Mouse (Mus musculus) forebrain, embryonic 11.5 days (tissue): Measurements from ENCODE around the gene Wnt1. TPM values are rescaled to one million over a fixed set of nuclear protein-coding genes. Genes with fewer than 3 reads are reported as not detected.

Experiments
- ATAC-seq: fragments of 200-750 bp; cut with Nextera tagmentation; replicated peaks from 2 replicates; pipeline ENCODE4 v1.8.0; 2017; ENCODE audit warnings: moderate TSS enrichment; ENCODE audit not compliant: low FRiP score
- DNase-seq: peaks from one replicate; pipeline ENCODE4 v3.0.0-alpha.2; 2017; ENCODE audit warnings: low spot score
- H3K27ac ChIP-seq: fragments of 300-500 bp; sonication (generic); 2 replicates; pipeline ENCODE4 v1.5.1; 2014; ENCODE audit warnings: low read depth, low read length
- H3K27me3 ChIP-seq: fragments of 300-500 bp; sonication (generic); 2 replicates; pipeline ENCODE4 v1.6.1; 2014; ENCODE audit warnings: mild to moderate bottlenecking, low read length, mixed read lengths; ENCODE audit not compliant: control insufficient read depth, insufficient read depth
- H3K36me3 ChIP-seq: fragments of 300-500 bp; sonication (generic); 2 replicates; pipeline ENCODE4 v1.6.1; 2014; ENCODE audit warnings: mild to moderate bottlenecking, low read length, moderate library complexity, mixed read lengths; ENCODE audit not compliant: control insufficient read depth, insufficient read depth
- H3K4me1 ChIP-seq: fragments of 300-500 bp; sonication (generic); replicated peaks from 2 replicates; pipeline ENCODE4 v1.6.1; 2014; ENCODE audit warnings: low read length, mixed read lengths; ENCODE audit not compliant: control insufficient read depth, insufficient read depth
- H3K4me2 ChIP-seq: fragments of 300-500 bp; sonication (generic); 2 replicates; pipeline ENCODE4 v1.6.1; 2014; ENCODE audit warnings: low read depth, mild to moderate bottlenecking, low read length, moderate library complexity, mixed read lengths; ENCODE audit not compliant: severe bottlenecking
- H3K4me3 ChIP-seq: fragments of 300-500 bp; sonication (generic); 2 replicates; pipeline ENCODE4 v1.5.1; 2014; ENCODE audit warnings: low read depth, low read length
- H3K9ac ChIP-seq: fragments of 300-500 bp; sonication (generic); 2 replicates; pipeline ENCODE4 v1.6.1; 2014; ENCODE audit warnings: low read length
- H3K9me3 ChIP-seq: fragments of 300-500 bp; sonication (generic); 2 replicates; pipeline ENCODE4 v1.6.1; 2016; ENCODE audit warnings: low read length, mixed read lengths; ENCODE audit not compliant: control insufficient read depth
- WGBS: fragments of 180-500 bp; shearing (Covaris S2); extraction: QIAGEN DNeasy Blood & Tissue Kit; methylation state at CpG from one replicate; pipeline ENCODE4 v1.1.7; 2014; 5-methylcytosine and 5-hydroxymethylcytosine counted together
- polyA plus RNA-seq: library from polyadenylated mRNA; unstranded; fragments of >200 nt; fragmentation: Nextera tagmentation; extraction: Ambion mirVana; gene quantifications from 2 replicates; pipeline ENCODE4 v1.2.1, GENCODE M21; 2014

Wnt1 gene
- polyA plus RNA-seq, 1 experiment from 2014 or later: 0.68 TPM

DNA sequence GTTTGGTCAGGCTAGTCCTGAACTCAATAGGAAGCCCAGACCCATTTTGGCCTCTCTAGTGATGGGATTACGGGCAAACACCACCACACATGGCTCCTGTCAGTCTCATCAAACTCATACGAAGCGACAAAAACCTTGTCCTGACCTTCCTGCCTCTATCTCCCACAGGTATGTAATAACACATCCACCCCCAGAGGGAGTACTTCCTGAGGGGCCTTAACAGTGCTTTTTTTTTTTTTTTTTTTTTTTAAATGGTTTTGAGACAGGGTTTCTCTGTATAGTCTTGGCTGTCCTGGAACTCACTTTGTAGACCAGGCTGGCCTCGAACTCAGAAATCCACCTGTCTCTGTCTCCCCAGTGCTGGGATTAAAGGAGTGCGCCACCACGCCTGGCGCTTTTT is 28.5 kb downstream of the Wnt1 start:
- WGBS: 93% methylated on average over 7 of the region's 7 CpGs
- Histone ChIP-seq H3K27ac (no peak overlapping the region), H3K36me3 (peaks cover 7% of the 10 kb centered on the region; the same call in 1 of the 2 replicates), H3K9me3 (no peaks in the 10 kb centered on the region), H3K27me3 (no peaks in the 10 kb centered on the region), H3K4me1 (no peaks in the 10 kb centered on the region), H3K9ac (no peak overlapping the region), H3K4me2 (no peak overlapping the region), H3K4me3 (no peak overlapping the region)
- DNase-seq (no peak), ATAC-seq (no peak)

DNA sequence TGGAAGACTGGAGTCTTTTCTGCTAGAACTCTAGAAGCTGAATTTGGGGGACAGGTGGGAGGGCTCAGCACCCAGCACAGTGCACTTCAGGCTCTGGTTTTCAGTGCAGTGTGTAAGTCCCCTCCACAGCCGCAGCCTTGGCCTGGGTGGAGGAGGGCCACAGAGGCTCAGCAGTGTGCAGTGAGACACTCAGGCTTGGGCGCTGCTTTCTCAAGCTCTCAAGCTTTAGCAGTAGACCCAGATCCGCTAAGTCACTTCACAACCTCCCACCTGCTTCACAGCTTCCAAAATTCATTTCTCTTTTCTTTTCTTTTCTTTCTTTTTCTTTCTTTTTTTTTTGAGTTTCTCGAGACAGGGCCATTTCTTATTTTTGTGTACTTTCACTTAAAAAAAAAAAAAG is 31.3 kb downstream of the Wnt1 start:
- Histone ChIP-seq H3K36me3 (peaks cover 2% of the 10 kb centered on the region; the same call in 1 of the 2 replicates), H3K4me1 (no peaks in the 10 kb centered on the region), H3K27me3 (no peaks in the 10 kb centered on the region), H3K27ac (no peak overlapping the region), H3K4me2 (no peak overlapping the region), H3K9ac (no peak overlapping the region), H3K4me3 (no peak overlapping the region), H3K9me3 (no peaks in the 10 kb centered on the region)
- DNase-seq (no peak), ATAC-seq (no peak)
- WGBS: 87% methylated on average over 4 of the region's 4 CpGs

DNA sequence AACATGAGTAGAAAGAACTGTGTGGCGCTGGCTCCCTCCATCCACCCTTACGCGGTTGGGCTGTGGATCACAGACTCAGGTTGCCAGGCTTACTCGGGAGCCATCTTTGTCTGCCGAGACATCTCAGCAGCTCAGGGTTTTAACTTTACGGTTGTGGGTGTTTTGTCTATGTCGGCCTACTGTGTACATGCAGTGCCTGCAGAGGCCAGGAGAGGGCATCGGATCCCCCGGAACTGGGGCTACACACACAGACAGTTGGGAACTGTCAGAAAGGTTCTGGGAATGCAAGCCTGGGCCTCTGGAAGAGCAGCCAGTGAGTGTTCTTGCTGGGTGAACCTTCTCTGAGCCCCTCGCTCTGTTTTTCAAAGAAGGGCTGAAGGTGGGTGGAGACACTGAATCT is 31.7 kb downstream of the Wnt1 start:
- peak; percentile 57 for DNase-seq

DNA sequence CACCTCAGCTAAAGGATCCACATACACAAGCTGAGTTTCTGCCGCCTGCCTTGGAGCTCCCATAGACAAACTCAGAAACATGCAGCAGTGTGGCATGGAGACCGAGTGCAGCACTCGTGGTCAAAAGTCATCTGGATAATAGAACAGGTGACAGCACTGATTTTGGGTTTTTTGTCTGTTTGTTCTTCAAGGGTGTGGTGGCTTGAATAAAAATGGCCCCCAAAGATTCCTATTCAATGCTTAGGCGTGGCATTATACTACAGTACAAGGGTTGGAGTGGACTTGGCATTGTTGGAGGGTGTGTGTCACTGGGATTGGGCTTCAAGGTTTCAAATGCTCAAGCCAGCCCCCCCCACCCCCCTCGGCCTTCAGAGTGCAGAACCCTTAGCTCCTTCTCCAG is 32.5 kb downstream of the Wnt1 start:
- no peak overlapping the region for H3K4me3 ChIP-seq
- H3K9ac ChIP-seq: no peak overlapping the region
- 93% methylated on average over 5 of the region's 5 CpGs for WGBS
- no peak for ATAC-seq
- H3K9me3 ChIP-seq: no peaks in the 10 kb centered on the region
- H3K4me1 ChIP-seq: no peaks in the 10 kb centered on the region
- H3K27ac ChIP-seq: no peak overlapping the region
- no peaks in the 10 kb centered on the region for H3K27me3 ChIP-seq
- H3K4me2 ChIP-seq: no peak overlapping the region
- no peak for DNase-seq
- H3K36me3 ChIP-seq: no peaks in the 10 kb centered on the region

More for the DNA sequence above, 31.7 kb downstream of the Wnt1 start:
- WGBS: 26% methylated on average over 10 of the region's 10 CpGs
- H3K4me2 ChIP-seq: no peak overlapping the region
- H3K9ac ChIP-seq: no peak overlapping the region
- no peak overlapping the region for H3K4me3 ChIP-seq
- no peaks in the 10 kb centered on the region for H3K4me1 ChIP-seq
- H3K27me3 ChIP-seq: no peaks in the 10 kb centered on the region
- no peak for ATAC-seq
- no peaks in the 10 kb centered on the region for H3K9me3 ChIP-seq
- peaks cover under 1% of the 10 kb centered on the region; the same call in 1 of the 2 replicates for H3K36me3 ChIP-seq
- no peak overlapping the region for H3K27ac ChIP-seq

DNA sequence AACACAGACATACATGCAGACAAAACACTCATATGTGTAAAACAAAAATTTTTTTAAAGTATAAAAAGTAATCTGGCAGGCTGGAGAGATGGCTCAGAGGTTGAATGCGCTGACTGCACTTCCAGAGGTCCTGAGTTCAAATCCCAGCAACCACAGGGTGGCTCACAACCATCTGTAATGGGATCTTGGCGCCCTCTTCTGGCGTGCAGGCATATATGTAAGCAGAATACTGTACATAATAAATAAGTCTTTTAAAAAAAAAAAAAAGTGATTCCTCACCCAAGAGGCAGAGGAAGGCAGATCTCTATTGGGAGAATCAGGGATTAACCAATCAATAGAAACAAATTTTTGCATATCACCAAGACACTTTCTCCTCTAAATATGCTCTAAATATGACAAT is 33.8 kb downstream of the Wnt1 start:
- no peak for ATAC-seq
- WGBS: 66% methylated on average over 3 of the region's 3 CpGs
- H3K9ac ChIP-seq: no peak overlapping the region
- no peaks in the 10 kb centered on the region for H3K9me3 ChIP-seq
- H3K4me2 ChIP-seq: no peak overlapping the region
- no peaks in the 10 kb centered on the region for H3K4me1 ChIP-seq
- no peaks in the 10 kb centered on the region for H3K27me3 ChIP-seq
- H3K27ac ChIP-seq: no peak overlapping the region
- no peak for DNase-seq
- no peaks in the 10 kb centered on the region for H3K36me3 ChIP-seq
- no peak overlapping the region for H3K4me3 ChIP-seq

DNA sequence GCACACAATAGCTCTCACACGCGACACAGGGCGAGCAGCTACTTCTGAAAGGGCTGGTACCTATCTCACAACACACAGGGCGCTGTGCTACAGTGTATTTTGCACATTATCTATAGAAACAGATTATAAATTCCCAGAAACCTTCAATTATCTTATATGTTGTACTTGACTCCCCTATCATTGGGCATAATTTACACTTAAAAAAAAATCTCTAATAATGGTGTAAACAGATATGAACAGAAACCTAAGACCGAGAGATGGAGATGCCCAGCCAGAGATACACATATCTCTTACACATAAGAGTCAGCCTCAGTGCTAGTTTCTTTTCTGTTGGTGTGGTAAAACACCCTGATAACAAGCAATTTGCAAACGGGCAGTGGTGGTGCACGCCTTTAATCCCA is 38.0 kb downstream of the Wnt1 start:
- Histone ChIP-seq H3K36me3 (no peaks in the 10 kb centered on the region), H3K9ac (no peak overlapping the region), H3K4me3 (no peak overlapping the region), H3K4me2 (no peak overlapping the region), H3K27me3 (no peaks in the 10 kb centered on the region), H3K9me3 (no peaks in the 10 kb centered on the region), H3K27ac (no peak overlapping the region), H3K4me1 (peaks cover 1% of the 10 kb centered on the region; the same call in 1 of the 2 replicates)
- DNase-seq (no peak), ATAC-seq (no peak)
- WGBS: 91% methylated on average over 7 of the region's 7 CpGs

DNA sequence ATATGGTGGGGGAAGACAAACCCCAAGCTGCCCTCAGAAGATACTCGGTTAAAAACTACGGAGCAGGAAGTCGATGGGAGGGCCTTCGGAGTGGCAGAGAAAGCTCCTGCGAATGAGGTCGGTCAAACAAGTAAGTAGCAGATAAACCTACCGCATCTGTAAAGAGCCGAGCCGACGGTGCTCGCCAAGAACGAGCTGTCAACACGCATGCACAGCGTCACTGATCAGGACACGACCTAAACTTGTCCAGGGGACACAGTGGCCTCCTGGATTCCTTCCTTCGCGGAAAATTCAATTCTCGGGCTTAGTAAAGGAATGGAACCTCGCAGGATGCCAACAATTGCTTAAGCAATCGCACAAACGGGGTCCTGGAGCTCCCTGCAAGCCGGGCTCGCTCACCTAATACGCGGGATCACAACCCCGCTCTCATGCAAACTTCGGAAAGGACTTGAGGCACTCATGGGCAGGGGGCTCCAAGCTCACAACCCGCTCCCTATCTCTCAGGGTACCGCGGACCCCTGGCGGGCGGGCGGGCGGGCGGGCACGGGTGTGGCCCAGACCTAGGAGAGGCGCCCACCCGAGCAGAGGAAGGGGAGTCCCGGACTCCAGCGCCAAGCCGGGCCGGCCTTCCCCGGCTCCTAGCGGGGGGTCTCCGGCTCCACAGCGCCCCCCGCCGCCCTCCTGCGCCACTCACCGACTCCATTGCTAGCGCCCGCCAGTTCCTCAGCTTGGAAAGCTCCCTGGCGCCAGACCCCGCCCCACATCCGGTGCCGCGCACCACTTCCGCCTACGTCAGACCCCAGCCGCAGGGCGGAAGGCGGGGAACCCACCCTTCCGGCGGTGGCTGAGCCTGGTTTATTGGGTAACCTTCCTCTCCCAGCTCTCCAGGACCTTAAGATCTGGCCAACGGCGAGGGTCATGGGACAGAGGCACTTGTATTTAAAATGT is 41.4 kb downstream of the Wnt1 start, which contains the start of gene Prkag1:
Gene Prkag1 (minus strand): TSS at position 786 of the 948 bp plus-strand sequence.
- peaks cover 15% of the 10 kb centered on the region for H3K36me3 ChIP-seq
- H3K27ac ChIP-seq: peak within 1 kb of the TSS; percentile 43
- H3K4me3 ChIP-seq: peak within 1 kb of the TSS; percentile 72
- WGBS: under 1% methylated on average over 62 of the region's 66 CpGs
- no peaks in the 10 kb centered on the region for H3K27me3 ChIP-seq
- H3K9me3 ChIP-seq: no peaks in the 10 kb centered on the region
- H3K4me2 ChIP-seq: peak within 1 kb of the TSS; percentile 50
- H3K4me1 ChIP-seq: peaks cover 1% of the 10 kb centered on the region; the same call in 1 of the 2 replicates
- ATAC-seq (peak; percentile 98), DNase-seq (peak; percentile 98)
- H3K9ac ChIP-seq: peak within 1 kb of the TSS; percentile 70

DNA sequence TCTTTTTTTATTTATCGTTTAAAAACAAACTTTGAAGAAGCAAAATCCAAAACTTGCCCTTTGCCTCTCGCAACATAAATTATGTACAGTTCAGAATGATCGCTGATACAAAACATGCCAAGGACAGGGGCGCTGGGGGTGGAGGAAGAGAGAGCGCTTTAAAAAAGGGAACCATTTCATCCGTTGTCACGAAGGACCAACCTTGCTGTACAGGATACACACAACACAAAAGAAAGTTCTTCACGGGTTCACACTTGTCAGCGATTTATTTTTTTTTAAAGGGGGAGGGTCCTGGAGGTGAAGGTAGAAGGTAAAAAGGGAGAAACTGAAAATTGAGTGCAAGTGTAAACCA is 42.0 kb downstream of the Wnt1 start:
- peak overlapping the region; percentile 72 for H3K4me3 ChIP-seq
- peak overlapping the region; percentile 38; the same call in 1 of the 2 replicates for H3K27ac ChIP-seq
- ATAC-seq: peak; percentile 37
- whole genome bisulfite sequencing: 19% methylated on average over 9 of the region's 9 CpGs
- no peaks in the 10 kb centered on the region for H3K9me3 ChIP-seq
- peak overlapping the region; percentile 50 for H3K4me2 ChIP-seq
- H3K27me3 ChIP-seq: no peaks in the 10 kb centered on the region
- peaks cover 1% of the 10 kb centered on the region; the same call in 1 of the 2 replicates for H3K4me1 ChIP-seq
- H3K36me3 ChIP-seq: peaks cover 16% of the 10 kb centered on the region
- peak overlapping the region; percentile 52 for H3K9ac ChIP-seq
- DNase-seq: no peak
